Mouse (Mus musculus) heart, adult 9 months (tissue): Measurements from ENCODE around the gene Il1rapl1.

Source experiments
- DNase-seq, 2 experiments: peaks; one replicate each; pipeline ENCODE4 v3.0.0; 2022; ENCODE audit warnings: low spot score in 2 of 2

Gene Il1rapl1

GRCm38 (mm10) chrX:88115609-88116073 is at the start of gene Il1rapl1:
Gene Il1rapl1 (minus strand): TSS chrX:88115645.
- DNase-seq, result no peak

- DNase-seq, result no peak
These were observed 42.6 kb upstream of the Il1rapl1 start for GRCm38 (mm10) chrX:88158037-88158436.

DNA sequence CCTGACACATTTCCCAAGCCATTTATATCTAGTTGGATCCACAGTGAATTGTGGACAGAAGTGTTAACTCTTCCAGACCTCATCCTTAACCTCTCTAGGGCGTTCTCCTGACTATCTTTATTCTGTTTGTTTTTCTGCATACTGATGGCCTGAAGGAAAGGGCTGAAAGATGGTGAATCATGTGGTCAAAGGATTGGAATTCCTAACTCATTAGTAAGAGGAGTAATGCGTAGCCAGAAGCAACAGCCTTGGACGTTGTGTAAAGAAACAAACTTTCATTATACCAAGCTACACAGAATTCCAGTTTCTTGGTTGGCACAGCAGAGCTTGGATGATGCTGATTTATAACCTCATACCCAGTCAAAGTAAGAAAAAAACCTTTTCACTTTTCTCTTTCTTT is 10.2 kb upstream of the Il1rapl1 start:
- no peak for DNase-seq

DNA sequence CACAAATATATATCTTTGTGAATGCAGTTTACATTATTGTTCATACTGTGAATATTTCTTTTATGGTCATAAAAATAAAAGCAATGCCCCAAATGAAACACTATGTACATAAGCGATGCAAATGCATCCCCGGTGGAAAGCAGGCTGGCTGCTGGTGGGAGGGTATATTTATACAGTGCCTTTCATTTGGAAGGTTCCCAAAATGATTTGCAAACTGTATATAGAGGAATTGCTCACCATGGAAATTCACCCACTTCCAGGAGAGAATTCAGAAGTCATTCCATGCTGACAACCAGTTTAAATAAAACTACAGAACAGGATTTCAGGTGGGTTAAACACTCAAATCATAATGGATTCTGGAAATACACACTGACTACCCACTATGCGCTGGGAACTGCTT is 4.6 kb upstream of the Il1rapl1 start:
- no peak for DNase-seq

GRCm38 (mm10) chrX:88117858-88118257 is 2.4 kb upstream of the Il1rapl1 start:
- no peak for DNase-seq

DNA sequence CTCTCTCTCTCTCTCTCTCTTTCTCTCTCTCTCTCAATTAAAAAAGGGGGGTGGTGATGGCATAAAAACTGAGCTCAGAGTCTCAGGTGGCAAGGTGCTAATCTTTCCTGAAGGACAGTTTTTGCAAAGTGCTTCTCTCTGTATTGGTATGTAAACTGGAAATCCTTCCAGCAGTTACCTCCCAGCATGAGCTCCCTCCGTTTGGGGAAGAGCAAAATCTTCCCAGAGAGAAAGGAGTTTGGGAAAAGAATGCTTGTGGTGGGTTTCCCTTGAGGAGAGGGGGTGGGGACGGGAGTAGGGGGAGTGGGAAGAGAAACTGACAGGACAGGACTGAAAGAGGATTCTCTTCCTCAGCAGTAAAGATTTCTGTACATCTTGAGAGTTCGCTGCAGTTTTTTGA is 881 bp upstream of the Il1rapl1 start:
- DNase-seq, result no peak

GRCm38 (mm10) chrX:88113561-88113960 is 1.9 kb downstream of the Il1rapl1 start:
- no peak for DNase-seq

- DNase-seq, result no peak
These were observed 3.2 kb downstream of the Il1rapl1 start for GRCm38 (mm10) chrX:88112254-88112653.

GRCm38 (mm10) chrX:88109733-88110132 is 5.7 kb downstream of the Il1rapl1 start:
- DNase-seq, result no peak

- DNase-seq, result no peak
These were observed 21.4 kb downstream of the Il1rapl1 start for GRCm38 (mm10) chrX:88093936-88094569.

- DNase-seq, result no peak
These were observed 25.6 kb downstream of the Il1rapl1 start for GRCm38 (mm10) chrX:88089873-88090272.

DNA sequence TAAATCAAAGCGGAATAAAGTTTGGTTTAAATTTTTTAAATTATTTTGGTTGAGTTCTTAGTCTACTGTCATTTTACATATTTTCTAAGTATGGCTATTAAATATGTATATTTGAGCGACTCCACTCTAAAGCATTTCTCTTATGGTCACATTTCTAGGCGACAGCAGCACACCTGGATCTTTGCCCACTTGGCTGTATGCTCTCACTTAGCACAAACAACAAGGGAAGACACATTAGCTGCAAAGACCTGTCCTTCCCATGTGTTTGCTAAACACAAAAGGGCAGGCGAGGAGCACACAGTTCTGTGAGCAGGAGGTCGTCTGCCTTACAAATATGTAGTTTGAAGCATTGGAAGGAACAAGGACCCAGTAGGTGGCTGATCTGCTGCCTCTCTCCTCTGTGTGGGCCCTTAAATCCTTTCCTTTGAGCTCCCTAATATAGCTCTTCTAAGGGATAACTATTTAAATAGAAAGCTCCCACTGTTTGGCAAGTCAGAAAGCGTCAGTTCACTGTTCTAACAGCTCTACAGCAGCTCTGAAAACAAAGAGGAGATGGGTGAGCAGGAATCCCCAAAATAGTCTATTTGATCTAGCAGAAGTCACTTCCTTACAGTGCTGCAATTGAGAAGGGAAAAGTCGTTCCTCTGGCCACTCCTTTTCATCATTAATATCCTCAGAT is 42.6 kb downstream of the Il1rapl1 start:
- DNase-seq, result no peak

- no peak for DNase-seq
These were observed 45.1 kb downstream of the Il1rapl1 start for GRCm38 (mm10) chrX:88070368-88070767.

GRCm38 (mm10) chrX:88043556-88043955 is 71.9 kb downstream of the Il1rapl1 start:
- DNase-seq, result no peak

GRCm38 (mm10) chrX:88038984-88039383 is 76.5 kb downstream of the Il1rapl1 start:
- DNase-seq, result no peak

GRCm38 (mm10) chrX:87897172-87897571 is 218.3 kb downstream of the Il1rapl1 start:
- no peak for DNase-seq

- DNase-seq, result no peak
These were observed 223.5 kb downstream of the Il1rapl1 start for GRCm38 (mm10) chrX:87891916-87892315.

DNA sequence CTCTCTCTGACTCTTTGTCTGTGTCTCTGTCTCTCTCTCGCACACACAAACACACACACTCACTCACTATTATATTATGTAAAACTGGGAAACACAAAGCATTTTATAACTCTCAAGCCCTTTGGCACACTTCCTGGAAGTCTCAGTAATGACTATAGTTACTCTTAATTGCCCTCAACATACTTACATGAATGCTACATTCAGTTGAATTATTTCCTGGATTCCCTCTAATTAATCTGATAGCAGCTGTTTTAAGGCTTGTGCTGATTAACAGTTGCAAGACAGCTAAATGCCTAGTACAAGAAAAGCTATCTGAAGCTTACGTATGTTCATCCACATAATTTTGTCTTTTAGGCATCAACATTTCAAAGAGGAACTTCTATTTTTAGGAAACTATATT is 261.3 kb downstream of the Il1rapl1 start:
- no peak for DNase-seq

GRCm38 (mm10) chrX:87813884-87814283 is 301.6 kb downstream of the Il1rapl1 start:
- no peak for DNase-seq

- no peak for DNase-seq
These were observed 307.7 kb downstream of the Il1rapl1 start for GRCm38 (mm10) chrX:87807717-87808116.

GRCm38 (mm10) chrX:87793011-87793410 is 322.4 kb downstream of the Il1rapl1 start:
- DNase-seq, result no peak

- DNase-seq, result no peak
These were observed 404.9 kb downstream of the Il1rapl1 start for GRCm38 (mm10) chrX:87710589-87710988.

DNA sequence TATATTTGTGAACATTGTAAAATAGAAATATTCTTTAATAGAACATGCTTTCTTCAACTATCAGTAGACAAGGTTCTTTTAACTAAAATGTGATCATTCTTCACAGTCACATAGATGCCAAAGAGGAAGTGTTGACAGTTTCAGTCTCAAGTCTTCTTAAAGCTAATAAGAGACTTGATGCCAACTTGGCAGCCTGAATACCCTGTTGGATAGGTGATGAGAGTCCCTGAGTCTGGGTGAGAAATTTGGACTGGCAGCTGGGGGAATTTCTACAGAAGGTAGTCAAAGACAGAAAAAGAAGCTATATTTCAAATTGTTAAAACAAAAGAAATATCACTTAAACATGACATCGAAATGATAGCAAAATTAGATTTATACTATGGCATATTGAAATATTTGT is 451.6 kb downstream of the Il1rapl1 start:
- DNase-seq, result no peak
